Mouse (Mus musculus) urinary bladder, adult 2 months (tissue): ENCODE data around the gene Rfc5. TPM values are rescaled to one million over a fixed set of nuclear protein-coding genes. Genes with fewer than 3 reads are reported as not detected.
"Not testable (repeated sequence)": the region's sequence is repeated elsewhere in the genome, so short reads cannot be mapped to it uniquely, and the experiment has no call there.

ENCODE experiments used
- DNase-seq: peaks from one replicate; pipeline ENCODE4 v3.0.0; 2022; ENCODE audit warnings: low spot score
- polyA plus RNA-seq: library from polyadenylated mRNA; depleted of rRNA; stranded (reverse); fragments of >200 nt; gene quantifications from 2 replicates; pipeline ENCODE4 v1.2.3, GENCODE M21; 2012; rRNA removed

Gene Rfc5
- polyA plus RNA-seq, 1 experiment: 15.4 TPM

GRCm38 (mm10) chr5:117347838-117348237 is 41.0 kb downstream of the Rfc5 start:
- DNase-seq: no peak

- no peak for DNase-seq
These were observed 41.8 kb downstream of the Rfc5 start for GRCm38 (mm10) chr5:117347011-117347410.

- DNase-seq: no peak
These were observed 42.6 kb downstream of the Rfc5 start for GRCm38 (mm10) chr5:117346281-117346680.

- no peak for DNase-seq
These were observed 43.3 kb downstream of the Rfc5 start for GRCm38 (mm10) chr5:117345432-117345976.

- not testable (repeated sequence) for DNase-seq
These were observed 44.4 kb downstream of the Rfc5 start for GRCm38 (mm10) chr5:117344496-117344895.

GRCm38 (mm10) chr5:117341896-117342295 is 47.0 kb downstream of the Rfc5 start:
- DNase-seq: no peak

GRCm38 (mm10) chr5:117340081-117340480 is 48.8 kb downstream of the Rfc5 start:
- DNase-seq: no peak

- no peak for DNase-seq
These were observed 50.3 kb downstream of the Rfc5 start for GRCm38 (mm10) chr5:117338503-117338902.

- DNase-seq: no peak
These were observed 50.8 kb downstream of the Rfc5 start for GRCm38 (mm10) chr5:117337999-117338398.

GRCm38 (mm10) chr5:117330457-117330856 is 58.4 kb downstream of the Rfc5 start:
- DNase-seq: no peak

Other genes with a start within 250 kb of the Rfc5 start
- gene Pebp1, start 101.4 kb downstream of the Rfc5 start, polyA plus RNA-seq: 416 and 521 TPM in 2 replicates
- gene Vsig10, start 70.0 kb downstream of the Rfc5 start, polyA plus RNA-seq: 35.6 and 36.4 TPM in 2 replicates
- gene Wsb2, start 31.7 kb downstream of the Rfc5 start, polyA plus RNA-seq: 86.6 and 94.6 TPM in 2 replicates
- gene Ksr2, start 25.0 kb upstream of the Rfc5 start, polyA plus RNA-seq: 0.83 and 1.9 TPM in 2 replicates